Mouse (Mus musculus) CD4-positive, CD25-positive, alpha-beta regulatory T cell, adult 4 months (primary cell): ENCODE measurements around the gene Riox1. TPM values are rescaled to one million over a fixed set of nuclear protein-coding genes. Genes with fewer than 3 reads are reported as not detected.

Experiments used
- polyA plus RNA-seq, 2 experiments: library from polyadenylated mRNA; unstranded; fragments of 100-300 nt; shearing (Covaris generic); gene quantifications; one replicate each; pipeline ENCODE4 v1.2.1; 2017

Gene Riox1
- polyA plus RNA-seq, 2 experiments from 2014 or later = 0.94 to 1.7 TPM

Other genes with a start within 250 kb of the Riox1 start
- gene Papln, start 187.0 kb upstream of the Riox1 start, polyA plus RNA-seq = not detected
- 10 to 100 TPM; 36.7 to 39.4 TPM for gene Numb, start 28.7 kb upstream of the Riox1 start, polyA plus RNA-seq
- gene Heatr4, start 34.2 kb downstream of the Riox1 start, polyA plus RNA-seq = not detected
- gene Acot2, start 37.3 kb downstream of the Riox1 start, polyA plus RNA-seq = 10 to 100 TPM; 28.3 to 39.0 TPM
- gene Acot1, start 58.9 kb downstream of the Riox1 start, polyA plus RNA-seq = not detected
- gene Acot4, start 87.8 kb downstream of the Riox1 start, polyA plus RNA-seq = under 1 TPM in 1 of 2 experiments, not detected in 1; 0.11 TPM
- not detected for gene Gm49366, start 88.3 kb downstream of the Riox1 start, polyA plus RNA-seq
- gene Acot3, start 101.5 kb downstream of the Riox1 start, polyA plus RNA-seq = not detected
- not detected for gene Acot5, start 118.7 kb downstream of the Riox1 start, polyA plus RNA-seq
- 1 to 10 TPM in 1 of 2 experiments, under 1 TPM in 1; 0.77 to 1.0 TPM for gene Acot6, start 150.0 kb downstream of the Riox1 start, polyA plus RNA-seq
- under 1 TPM; 0.10 to 0.12 TPM for gene Dnal1, start 163.8 kb downstream of the Riox1 start, polyA plus RNA-seq
- not detected for gene Pnma1, start 197.9 kb downstream of the Riox1 start, polyA plus RNA-seq